Mouse (Mus musculus): ENCODE measurements around the gene Chrm1. TPM values are rescaled to one million over a fixed set of nuclear protein-coding genes. Genes with fewer than 3 reads are reported as not detected.

Chrm1 gene
- total RNA-seq, 2 experiments from 2014 or later = not detected

Other genes starting within 250 kb of the Chrm1 start
- 1.1 TPM in 1 of 2 replicates, not detected in the other for gene Slc22a8, start 72.5 kb upstream of the Chrm1 start, total RNA-seq (2015; ENCODE audit: low replicate concordance)
- gene Slc22a8, start 72.5 kb upstream of the Chrm1 start, total RNA-seq (2017; ENCODE audit: low replicate concordance) = not detected in 2 replicates
- gene Slc22a6, start 45.8 kb upstream of the Chrm1 start, total RNA-seq (2015; ENCODE audit: low replicate concordance) = not detected in 2 replicates
- gene Slc22a6, start 45.8 kb upstream of the Chrm1 start, total RNA-seq (2017; ENCODE audit: low replicate concordance) = not detected in 2 replicates
- gene Slc3a2, start 59.6 kb downstream of the Chrm1 start, total RNA-seq (2015; ENCODE audit: low replicate concordance) = 198 and 206 TPM in 2 replicates
- 242 and 266 TPM in 2 replicates for gene Slc3a2, start 59.6 kb downstream of the Chrm1 start, total RNA-seq (2017; ENCODE audit: low replicate concordance)
- 22.0 and 28.9 TPM in 2 replicates for gene Wdr74, start 72.0 kb downstream of the Chrm1 start, total RNA-seq (2015; ENCODE audit: low replicate concordance)
- 10.7 and 15.0 TPM in 2 replicates for gene Wdr74, start 72.0 kb downstream of the Chrm1 start, total RNA-seq (2017; ENCODE audit: low replicate concordance)
- not detected in 2 replicates for gene 1700092M07Rik, start 76.9 kb downstream of the Chrm1 start, total RNA-seq (2015; ENCODE audit: low replicate concordance)
- gene 1700092M07Rik, start 76.9 kb downstream of the Chrm1 start, total RNA-seq (2017; ENCODE audit: low replicate concordance) = not detected in 2 replicates
- 67.0 and 97.7 TPM in 2 replicates for gene Stx5a, start 77.6 kb downstream of the Chrm1 start, total RNA-seq (2015; ENCODE audit: low replicate concordance)
- 119 and 128 TPM in 2 replicates for gene Stx5a, start 77.6 kb downstream of the Chrm1 start, total RNA-seq (2017; ENCODE audit: low replicate concordance)
- gene Nxf1, start 93.3 kb downstream of the Chrm1 start, total RNA-seq (2015; ENCODE audit: low replicate concordance) = 462 and 487 TPM in 2 replicates
- 79.9 and 80.3 TPM in 2 replicates for gene Nxf1, start 93.3 kb downstream of the Chrm1 start, total RNA-seq (2017; ENCODE audit: low replicate concordance)
- gene Tmem223, start 107.2 kb downstream of the Chrm1 start, total RNA-seq (2015; ENCODE audit: low replicate concordance) = 25.9 and 40.7 TPM in 2 replicates
- gene Tmem223, start 107.2 kb downstream of the Chrm1 start, total RNA-seq (2017; ENCODE audit: low replicate concordance) = 11.0 and 21.9 TPM in 2 replicates
- gene Tmem179b, start 110.7 kb downstream of the Chrm1 start, total RNA-seq (2015; ENCODE audit: low replicate concordance) = 80.7 and 134 TPM in 2 replicates
- gene Tmem179b, start 110.7 kb downstream of the Chrm1 start, total RNA-seq (2017; ENCODE audit: low replicate concordance) = 66.6 and 95.1 TPM in 2 replicates
- gene Taf6l, start 122.6 kb downstream of the Chrm1 start, total RNA-seq (2015; ENCODE audit: low replicate concordance) = 6.7 and 24.1 TPM in 2 replicates
- gene Taf6l, start 122.6 kb downstream of the Chrm1 start, total RNA-seq (2017; ENCODE audit: low replicate concordance) = 10.5 and 10.9 TPM in 2 replicates
- gene Polr2g, start 134.8 kb downstream of the Chrm1 start, total RNA-seq (2015; ENCODE audit: low replicate concordance) = 49.0 and 51.2 TPM in 2 replicates
- gene Polr2g, start 134.8 kb downstream of the Chrm1 start, total RNA-seq (2017; ENCODE audit: low replicate concordance) = 16.5 and 25.8 TPM in 2 replicates
- gene Zbtb3, start 138.8 kb downstream of the Chrm1 start, total RNA-seq (2015; ENCODE audit: low replicate concordance) = not detected in 2 replicates
- 1.3 TPM in 1 of 2 replicates, not detected in the other for gene Zbtb3, start 138.8 kb downstream of the Chrm1 start, total RNA-seq (2017; ENCODE audit: low replicate concordance)
- 55.8 and 56.6 TPM in 2 replicates for gene Ttc9c, start 155.5 kb downstream of the Chrm1 start, total RNA-seq (2015; ENCODE audit: low replicate concordance)
- 59.4 and 73.3 TPM in 2 replicates for gene Ttc9c, start 155.5 kb downstream of the Chrm1 start, total RNA-seq (2017; ENCODE audit: low replicate concordance)
- 54.9 and 64.2 TPM in 2 replicates for gene Hnrnpul2, start 156.2 kb downstream of the Chrm1 start, total RNA-seq (2015; ENCODE audit: low replicate concordance)
- 154 and 160 TPM in 2 replicates for gene Hnrnpul2, start 156.2 kb downstream of the Chrm1 start, total RNA-seq (2017; ENCODE audit: low replicate concordance)
- not detected in 2 replicates for gene AC129217.1, start 166.0 kb downstream of the Chrm1 start, total RNA-seq (2015; ENCODE audit: low replicate concordance)
- 9.5 and 15.5 TPM in 2 replicates for gene AC129217.1, start 166.0 kb downstream of the Chrm1 start, total RNA-seq (2017; ENCODE audit: low replicate concordance)
- 33.9 and 36.0 TPM in 2 replicates for gene Bscl2, start 173.7 kb downstream of the Chrm1 start, total RNA-seq (2015; ENCODE audit: low replicate concordance)
- 20.2 and 27.1 TPM in 2 replicates for gene Bscl2, start 173.7 kb downstream of the Chrm1 start, total RNA-seq (2017; ENCODE audit: low replicate concordance)
- not detected in 2 replicates for gene Gng3, start 175.4 kb downstream of the Chrm1 start, total RNA-seq (2015; ENCODE audit: low replicate concordance)
- gene Gng3, start 175.4 kb downstream of the Chrm1 start, total RNA-seq (2017; ENCODE audit: low replicate concordance) = not detected in 2 replicates
- 1.7 TPM in 1 of 2 replicates, not detected in the other for gene Lrrn4cl, start 187.0 kb downstream of the Chrm1 start, total RNA-seq (2015; ENCODE audit: low replicate concordance)
- 0.39 TPM in 1 of 2 replicates, not detected in the other for gene Lrrn4cl, start 187.0 kb downstream of the Chrm1 start, total RNA-seq (2017; ENCODE audit: low replicate concordance)
- 46.1 and 49.9 TPM in 2 replicates for gene Ubxn1, start 207.7 kb downstream of the Chrm1 start, total RNA-seq (2015; ENCODE audit: low replicate concordance)
- gene Ubxn1, start 207.7 kb downstream of the Chrm1 start, total RNA-seq (2017; ENCODE audit: low replicate concordance) = 73.1 and 101 TPM in 2 replicates
- 8.8 and 23.1 TPM in 2 replicates for gene Uqcc3, start 217.1 kb downstream of the Chrm1 start, total RNA-seq (2015; ENCODE audit: low replicate concordance)
- gene Uqcc3, start 217.1 kb downstream of the Chrm1 start, total RNA-seq (2017; ENCODE audit: low replicate concordance) = 7.8 TPM in 1 of 2 replicates, not detected in the other
- gene Lbhd1, start 219.9 kb downstream of the Chrm1 start, total RNA-seq (2015; ENCODE audit: low replicate concordance) = 36.4 and 44.9 TPM in 2 replicates
- 6.4 and 9.9 TPM in 2 replicates for gene Lbhd1, start 219.9 kb downstream of the Chrm1 start, total RNA-seq (2017; ENCODE audit: low replicate concordance)
- not detected in 2 replicates for gene Gm49403, start 220.1 kb downstream of the Chrm1 start, total RNA-seq (2015; ENCODE audit: low replicate concordance)
- gene Gm49403, start 220.1 kb downstream of the Chrm1 start, total RNA-seq (2017; ENCODE audit: low replicate concordance) = not detected in 2 replicates
- gene 1810009A15Rik, start 225.1 kb downstream of the Chrm1 start, total RNA-seq (2015; ENCODE audit: low replicate concordance) = 11.5 and 13.4 TPM in 2 replicates
- gene 1810009A15Rik, start 225.1 kb downstream of the Chrm1 start, total RNA-seq (2017; ENCODE audit: low replicate concordance) = 7.0 and 32.0 TPM in 2 replicates
- gene Gm49416, start 225.1 kb downstream of the Chrm1 start, total RNA-seq (2015; ENCODE audit: low replicate concordance) = not detected in 2 replicates
- gene Gm49416, start 225.1 kb downstream of the Chrm1 start, total RNA-seq (2017; ENCODE audit: low replicate concordance) = not detected in 2 replicates
- 10.1 and 14.3 TPM in 2 replicates for gene Ints5, start 229.2 kb downstream of the Chrm1 start, total RNA-seq (2015; ENCODE audit: low replicate concordance)
- 7.1 and 7.6 TPM in 2 replicates for gene Ints5, start 229.2 kb downstream of the Chrm1 start, total RNA-seq (2017; ENCODE audit: low replicate concordance)
- 71.0 and 83.0 TPM in 2 replicates for gene Ganab, start 234.3 kb downstream of the Chrm1 start, total RNA-seq (2015; ENCODE audit: low replicate concordance)
- gene Ganab, start 234.3 kb downstream of the Chrm1 start, total RNA-seq (2017; ENCODE audit: low replicate concordance) = 31.9 and 43.0 TPM in 2 replicates